Mouse (Mus musculus) CH12.LX (cell line): ENCODE data around the gene Gpx7. TPM values are rescaled to one million over a fixed set of nuclear protein-coding genes. Genes with fewer than 3 reads are reported as not detected.

Experiments used
- DNase-seq: peaks from one replicate; pipeline ENCODE4 v3.0.0-alpha.2; 2013; ENCODE audit errors: extremely low read depth
- H3K27ac ChIP-seq: 2 replicates; pipeline ENCODE4 v1.5.1; 2012; ENCODE audit warnings: low read depth, mild to moderate bottlenecking, control low read depth, moderate library complexity; ENCODE audit not compliant: insufficient read depth
- H3K27me3 ChIP-seq: replicated peaks from 2 replicates; pipeline ENCODE3; 2012; ENCODE audit warnings: inconsistent platforms
- H3K36me3 ChIP-seq, 2 experiments: replicated peaks in 1 of 2; 2 replicates each; pipeline versions ENCODE3 to v1.6.1; 2012; ENCODE audit warnings: inconsistent platforms in 1 of 2, low read length in 1 of 2, mild to moderate bottlenecking in 1 of 2, mixed read lengths in 1 of 2, moderate library complexity in 1 of 2; ENCODE audit not compliant: control insufficient read depth in 1 of 2, insufficient read depth in 1 of 2
- H3K4me1 ChIP-seq, 2 experiments: 2 replicates each; pipeline ENCODE4 v1.6.1; 2012; ENCODE audit warnings: inconsistent platforms in 1 of 2, moderate library complexity in 1 of 2; ENCODE audit not compliant: insufficient read depth in 2 of 2, control insufficient read depth in 1 of 2
- H3K4me2 ChIP-seq: 2 replicates; pipeline ENCODE4 v1.6.1; 2012; ENCODE audit warnings: low read depth, mild to moderate bottlenecking, control low read depth; ENCODE audit not compliant: poor library complexity, insufficient read depth, severe bottlenecking
- H3K4me3 ChIP-seq, 3 experiments: fragments of 150-350 bp in 1 of 3; sonication (generic) in 1 of 3; replicated peaks in 1 of 3; 2 replicates each; pipeline versions ENCODE3 to v1.5.1; 2011 to 2012; ENCODE audit warnings: low read depth in 2 of 3, low read length in 2 of 3, mild to moderate bottlenecking in 2 of 3, moderate library complexity in 2 of 3, control low read depth in 1 of 3, improper control_type of control experiment in 1 of 3, inconsistent platforms in 1 of 3, mixed read lengths in 1 of 3; ENCODE audit not compliant: poor library complexity in 1 of 3
- H3K79me2 ChIP-seq: replicated peaks from 2 replicates; pipeline ENCODE4 v1.6.1; 2012; ENCODE audit warnings: mild to moderate bottlenecking, moderate library complexity; ENCODE audit not compliant: control insufficient read depth, poor library complexity, insufficient read depth, severe bottlenecking; ENCODE audit errors: extremely low read depth
- H3K9ac ChIP-seq: 2 replicates; pipeline ENCODE4 v1.6.1; 2012; ENCODE audit warnings: low read depth, mild to moderate bottlenecking, control low read depth, moderate library complexity; ENCODE audit not compliant: insufficient read depth
- H3K9me3 ChIP-seq: replicated peaks from 2 replicates; pipeline ENCODE3; 2012; ENCODE audit warnings: low read length, inconsistent platforms, mixed read lengths
- CHD1 ChIP-seq: IDR thresholded peaks from 2 replicates; pipeline ENCODE4 v1.6.1; 2012; ENCODE audit warnings: low read depth, low read length, improper control_type of control experiment, inconsistent platforms
- E2F4 ChIP-seq: IDR thresholded peaks from 2 replicates; pipeline ENCODE4 v1.6.1; 2011; ENCODE audit warnings: low read depth, low read length, improper control_type of control experiment; ENCODE audit not compliant: insufficient replicate concordance
- ELF1 ChIP-seq: IDR thresholded peaks from 2 replicates; pipeline ENCODE4 v1.6.1; 2014; ENCODE audit warnings: low read depth, mild to moderate bottlenecking, inconsistent platforms, low read length, improper control_type of control experiment
- ETS1 ChIP-seq: conservative IDR thresholded peaks from 2 replicates; pipeline ENCODE4 v1.6.1; 2012; ENCODE audit warnings: low read depth, mild to moderate bottlenecking, inconsistent platforms, low read length, improper control_type of control experiment, moderate library complexity
- IRF4 ChIP-seq: IDR thresholded peaks from 2 replicates; pipeline ENCODE4 v1.6.1; 2014; ENCODE audit warnings: low read depth, mild to moderate bottlenecking, inconsistent platforms, low read length, improper control_type of control experiment
- KAT2A ChIP-seq: IDR thresholded peaks from 2 replicates; pipeline ENCODE4 v1.6.1; 2012; ENCODE audit warnings: low read length, improper control_type of control experiment, inconsistent platforms; ENCODE audit not compliant: insufficient replicate concordance
- MAFK ChIP-seq: IDR thresholded peaks from 2 replicates; pipeline ENCODE4 v1.6.1; 2011; ENCODE audit warnings: low read length, improper control_type of control experiment; ENCODE audit not compliant: insufficient replicate concordance
- MAX ChIP-seq: IDR thresholded peaks from 2 replicates; pipeline ENCODE4 v1.6.1; 2011; ENCODE audit warnings: low read length, improper control_type of control experiment
- MEF2A ChIP-seq: IDR thresholded peaks from 2 replicates; pipeline ENCODE4 v1.6.1; 2014; ENCODE audit warnings: low read depth, mild to moderate bottlenecking, inconsistent platforms, low read length, improper control_type of control experiment, borderline replicate concordance
- MXI1 ChIP-seq: IDR thresholded peaks from 2 replicates; pipeline ENCODE4 v1.6.1; 2011; ENCODE audit warnings: mild to moderate bottlenecking, low read depth, low read length, improper control_type of control experiment
- NELFE ChIP-seq: IDR thresholded peaks from 2 replicates; pipeline ENCODE4 v1.6.1; 2011; ENCODE audit warnings: low read depth, low read length, improper control_type of control experiment
- NRF1 ChIP-seq: IDR thresholded peaks from 2 replicates; pipeline ENCODE4 v1.6.1; 2014; ENCODE audit warnings: low read depth, mild to moderate bottlenecking, inconsistent platforms, low read length, improper control_type of control experiment, moderate library complexity
- PAX5 ChIP-seq: IDR thresholded peaks from 2 replicates; pipeline ENCODE4 v1.6.1; 2012; ENCODE audit warnings: low read length, inconsistent platforms, mixed read lengths
- POLR2A ChIP-seq: IDR thresholded peaks from 2 replicates; pipeline ENCODE4 v1.6.1; 2011; ENCODE audit warnings: low read depth, mild to moderate bottlenecking, improper control_type of control experiment, low read length
- POLR2AphosphoS2 ChIP-seq: IDR thresholded peaks from 2 replicates; pipeline ENCODE4 v1.6.1; 2011; ENCODE audit warnings: low read depth, low read length, improper control_type of control experiment
- RCOR1 ChIP-seq: conservative IDR thresholded peaks from 2 replicates; pipeline ENCODE4 v1.6.1; 2012; ENCODE audit warnings: low read depth, mild to moderate bottlenecking, inconsistent platforms, low read length, improper control_type of control experiment
- SIN3A ChIP-seq: IDR thresholded peaks from 2 replicates; pipeline ENCODE4 v1.6.1; 2012; ENCODE audit warnings: low read length, improper control_type of control experiment, inconsistent platforms
- TBP ChIP-seq: conservative IDR thresholded peaks from 2 replicates; pipeline ENCODE4 v1.6.1; 2011; ENCODE audit warnings: low read depth, low read length, improper control_type of control experiment
- UBTF ChIP-seq: IDR thresholded peaks from 2 replicates; pipeline ENCODE4 v1.6.1; 2012; ENCODE audit warnings: low read depth, mild to moderate bottlenecking, inconsistent platforms, low read length, improper control_type of control experiment, moderate library complexity
- USF2 ChIP-seq: conservative IDR thresholded peaks from 2 replicates; pipeline ENCODE4 v1.6.1; 2011; ENCODE audit warnings: low read depth, low read length, improper control_type of control experiment
- ZC3H11A ChIP-seq: IDR thresholded peaks from 2 replicates; pipeline ENCODE4 v1.6.1; 2012; ENCODE audit warnings: low read depth, mild to moderate bottlenecking, inconsistent platforms, low read length, improper control_type of control experiment
- ZKSCAN1 ChIP-seq: IDR thresholded peaks from 2 replicates; pipeline ENCODE4 v1.6.1; 2012; ENCODE audit warnings: low read depth, inconsistent platforms, low read length, improper control_type of control experiment, borderline replicate concordance
- ZMIZ1 ChIP-seq: IDR thresholded peaks from 2 replicates; pipeline ENCODE4 v1.6.1; 2012; ENCODE audit warnings: low read depth, mild to moderate bottlenecking, inconsistent platforms, low read length, improper control_type of control experiment
- ZNF384 ChIP-seq: IDR thresholded peaks from 2 replicates; pipeline ENCODE4 v1.6.1; 2012; ENCODE audit warnings: low read depth, low read length, improper control_type of control experiment, inconsistent platforms
- dilution Hi-C: fragments of 300-500 bp; cut with MboI; formaldehyde crosslinking; loops from 2 replicates; pipeline ENCODE4 v1.14.3; 2020; ENCODE audit warnings: low sequenced_read_pairs; ENCODE audit not compliant: extremely low pct_unique_long_range_greater_than_20kb, extremely low pct_ligation_motif_present
- in situ Hi-C: fragments of 300-500 bp; cut with MboI; formaldehyde crosslinking; loops from 3 replicates; pipeline ENCODE4 v1.14.3; 2019; ENCODE audit warnings: low sequenced_read_pairs, low pct_ligation_motif_present, low pct_unique_long_range_greater_than_20kb, mixed read lengths
- polyA plus RNA-seq: library from polyadenylated mRNA; unstranded; fragments of >175 nt; gene quantifications from 2 replicates; pipeline ENCODE4 v1.2.1, GENCODE M21; 2012; ENCODE audit warnings: low read depth; ENCODE audit not compliant: insufficient read length
- total RNA-seq, 2 experiments: library from RNA; depleted of rRNA; stranded (reverse); fragments of 300-350 nt in 1 of 2; fragments of >200 nt in 1 of 2; gene quantifications; 2 replicates each; pipeline ENCODE4 v1.2.3; 2012 to 2014

The Gpx7 gene
- total and polyA plus RNA-seq, 3 experiments: not detected

- in situ Hi-C loops: no loop called here
- no peak overlapping the region for H3K4me3 ChIP-seq
- TF ChIP-seq KAT2A: no peak
- TF ChIP-seq IRF4: no peak
- TF ChIP-seq MXI1: no peak
- no peak for TF ChIP-seq ZC3H11A
- no peak for TF ChIP-seq NELFE
- TF ChIP-seq RCOR1: no peak
- no peak for TF ChIP-seq MAX
- no peak for TF ChIP-seq ELF1
- no peak for TF ChIP-seq ZNF384
- no peak for TF ChIP-seq ZKSCAN1
- no peak for TF ChIP-seq TBP
- TF ChIP-seq PAX5: no peak
- no peaks in the 10 kb centered on the region for H3K9me3 ChIP-seq
- H3K9ac ChIP-seq: no peak overlapping the region
- DNase-seq: no peak
- H3K27ac ChIP-seq: no peak overlapping the region
- H3K79me2 ChIP-seq: no peaks in the 10 kb centered on the region
- H3K4me2 ChIP-seq: no peak overlapping the region
- H3K27me3 ChIP-seq: no peaks in the 10 kb centered on the region
- peaks cover 10 to 11% of the 10 kb centered on the region in 2 experiments for H3K4me1 ChIP-seq
- H3K36me3 ChIP-seq: no peaks in the 10 kb centered on the region
- dilution Hi-C loops: no loop called here
Measured at GRCm38 (mm10) chr4:108379476-108379875, 27.3 kb downstream of the Gpx7 start.

GRCm38 (mm10) chr4:108372166-108372565 is 34.6 kb downstream of the Gpx7 start:
- dilution Hi-C loops: no loop called here
- no peaks in the 10 kb centered on the region for H3K9me3 ChIP-seq
- no peak overlapping the region for H3K4me3 ChIP-seq
- H3K9ac ChIP-seq: no peak overlapping the region
- no peaks in the 10 kb centered on the region for H3K36me3 ChIP-seq
- H3K79me2 ChIP-seq: no peaks in the 10 kb centered on the region
- no peak for TF ChIP-seq POLR2A
- TF ChIP-seq MEF2A: no peak
- no peak for TF ChIP-seq ZKSCAN1
- TF ChIP-seq POLR2AphosphoS2: no peak
- TF ChIP-seq ETS1: no peak
- no peak for TF ChIP-seq UBTF
- no peak for TF ChIP-seq SIN3A
- TF ChIP-seq MAX: no peak
- no peak for TF ChIP-seq TBP
- no peak for TF ChIP-seq IRF4
- no peak for TF ChIP-seq E2F4
- no peak for TF ChIP-seq NRF1
- no peak for TF ChIP-seq USF2
- TF ChIP-seq CHD1: no peak
- no peak for TF ChIP-seq MAFK
- TF ChIP-seq ZMIZ1: no peak
- H3K27ac ChIP-seq: no peak overlapping the region
- in situ Hi-C loops: no loop called here
- peaks cover 4 to 10% of the 10 kb centered on the region in 2 experiments; a peak in 2 of 4 replicates for H3K4me1 ChIP-seq
- no peaks in the 10 kb centered on the region for H3K27me3 ChIP-seq
- no peak overlapping the region for H3K4me2 ChIP-seq
- DNase-seq: no peak
